Mouse (Mus musculus) hindbrain, embryonic 16.5 days (tissue): Measurements from ENCODE around the gene Nfatc3. TPM values are rescaled to one million over a fixed set of nuclear protein-coding genes. Genes with fewer than 3 reads are reported as not detected.
A peak's percentile ranks its signal among the peaks of the same experiment; 100 is the strongest.

ENCODE experiments used
- ATAC-seq: fragments of 200-750 bp; cut with Nextera tagmentation; 2 replicates; pipeline ENCODE4 v1.8.0; 2017; ENCODE audit warnings: moderate TSS enrichment, moderate library complexity
- H3K27ac ChIP-seq: fragments of 300-500 bp; sonication (generic); 2 replicates; pipeline ENCODE4 v1.5.1; 2014; ENCODE audit warnings: low read depth, mild to moderate bottlenecking, control low read depth, low read length, moderate library complexity
- H3K27me3 ChIP-seq: fragments of 300-500 bp; sonication (generic); replicated peaks from 2 replicates; pipeline ENCODE4 v1.6.1; 2014; ENCODE audit warnings: low read length; ENCODE audit not compliant: control insufficient read depth, insufficient read depth
- H3K36me3 ChIP-seq: fragments of 300-500 bp; sonication (generic); 2 replicates; pipeline ENCODE4 v1.6.1; 2014; ENCODE audit warnings: mild to moderate bottlenecking, low read length, moderate library complexity, mixed read lengths; ENCODE audit not compliant: control insufficient read depth, insufficient read depth
- H3K4me1 ChIP-seq: fragments of 300-500 bp; sonication (generic); 2 replicates; pipeline ENCODE4 v1.6.1; 2014; ENCODE audit warnings: low read depth, low read length; ENCODE audit not compliant: control insufficient read depth, insufficient read depth
- H3K4me2 ChIP-seq: fragments of 300-500 bp; sonication (generic); 2 replicates; pipeline ENCODE4 v1.6.1; 2014; ENCODE audit warnings: mild to moderate bottlenecking, low read length, control low read depth, moderate library complexity
- H3K4me3 ChIP-seq: fragments of 300-500 bp; sonication (generic); 2 replicates; pipeline ENCODE4 v1.5.1; 2014; ENCODE audit warnings: mild to moderate bottlenecking, low read length, control low read depth, moderate library complexity
- H3K9ac ChIP-seq: fragments of 300-500 bp; sonication (generic); 2 replicates; pipeline ENCODE4 v1.6.1; 2014; ENCODE audit warnings: low read depth, mild to moderate bottlenecking, control low read depth, low read length, moderate library complexity
- H3K9me3 ChIP-seq: fragments of 300-500 bp; sonication (generic); 2 replicates; pipeline ENCODE4 v1.6.1; 2014; ENCODE audit warnings: mild to moderate bottlenecking, low read length, moderate library complexity; ENCODE audit not compliant: control insufficient read depth
- WGBS: fragments of 180-500 bp; shearing (Covaris S2); extraction: QIAGEN DNeasy Blood & Tissue Kit; methylation state at CpG from one replicate; pipeline ENCODE4 v1.1.7; 2014; 5-methylcytosine and 5-hydroxymethylcytosine counted together
- polyA plus RNA-seq: library from polyadenylated mRNA; unstranded; fragments of >200 nt; fragmentation: Nextera tagmentation; extraction: Ambion mirVana; gene quantifications from 2 replicates; pipeline ENCODE4 v1.2.1, GENCODE M21; 2015

The Nfatc3 gene
- polyA plus RNA-seq, 1 experiment from 2014 or later, result 2.6 TPM

DNA sequence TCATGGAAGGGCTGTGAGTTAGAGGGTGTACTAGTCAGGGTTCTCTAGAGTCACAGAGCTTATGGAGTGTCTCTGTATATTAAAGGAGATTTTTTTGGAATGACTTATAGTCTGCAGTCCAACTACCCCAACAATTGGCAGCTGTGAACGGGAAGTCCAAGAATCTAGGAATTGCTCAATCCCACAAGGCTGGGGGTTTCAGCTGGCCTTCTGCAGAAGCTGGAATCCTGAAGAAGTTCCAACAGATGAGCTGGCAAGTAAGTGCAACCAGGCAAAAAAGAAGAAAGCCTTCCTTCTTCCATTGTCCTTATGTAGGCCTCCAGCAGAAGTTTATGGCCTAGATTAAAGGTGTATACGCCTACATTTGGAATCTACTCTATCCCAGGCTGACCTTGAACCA, 86.7 kb downstream of the Nfatc3 start:
- Histone ChIP-seq H3K9ac (no peak overlapping the region), H3K27me3 (no peaks in the 10 kb centered on the region), H3K27ac (no peak overlapping the region), H3K4me3 (no peak overlapping the region), H3K9me3 (no peaks in the 10 kb centered on the region), H3K4me2 (no peak overlapping the region), H3K36me3 (no peaks in the 10 kb centered on the region), H3K4me1 (no peaks in the 10 kb centered on the region)
- no peak for ATAC-seq
- WGBS, result 83% methylated on average over 2 of the region's 2 CpGs

GRCm38 (mm10) chr8:106146014-106146413, 87.4 kb downstream of the Nfatc3 start:
- ATAC-seq, result no peak
- no peaks in the 10 kb centered on the region for H3K9me3 ChIP-seq
- H3K4me3 ChIP-seq, result no peak overlapping the region
- no peak overlapping the region for H3K27ac ChIP-seq
- H3K36me3 ChIP-seq, result no peaks in the 10 kb centered on the region
- 90% methylated on average over 4 of the region's 4 CpGs for WGBS
- no peak overlapping the region for H3K4me2 ChIP-seq
- H3K9ac ChIP-seq, result no peak overlapping the region
- peaks cover 5% of the 10 kb centered on the region for H3K4me1 ChIP-seq
- H3K27me3 ChIP-seq, result no peaks in the 10 kb centered on the region

GRCm38 (mm10) chr8:106147868-106148565, 89.4 kb downstream of the Nfatc3 start:
- ATAC-seq, result no peak
- Histone ChIP-seq H3K4me3 (no peak overlapping the region), H3K36me3 (no peaks in the 10 kb centered on the region), H3K4me2 (no peak overlapping the region), H3K9me3 (no peaks in the 10 kb centered on the region), H3K4me1 (peaks cover 7% of the 10 kb centered on the region), H3K27ac (no peak overlapping the region), H3K9ac (no peak overlapping the region), H3K27me3 (no peaks in the 10 kb centered on the region)
- 80% methylated on average over 6 of the region's 6 CpGs for WGBS

DNA sequence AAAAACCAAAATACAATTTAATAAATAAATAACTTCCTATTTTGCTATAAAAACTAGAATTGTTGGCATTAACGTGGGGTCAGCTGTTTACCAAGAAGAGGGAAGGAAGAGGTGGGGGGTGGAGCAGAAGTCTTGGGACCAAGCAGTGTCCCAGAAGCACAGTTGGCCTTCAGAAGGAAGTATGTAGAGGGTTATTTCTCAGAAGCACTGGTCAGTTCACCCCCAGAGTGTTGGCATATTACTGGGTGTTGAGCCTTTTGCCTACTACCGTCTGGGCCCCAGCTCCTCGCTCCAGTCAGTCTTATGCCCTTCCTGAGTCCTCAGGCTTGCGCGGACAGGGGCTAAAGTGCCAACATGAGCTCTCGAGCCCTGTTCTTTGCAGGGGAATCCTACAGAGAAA, 90.4 kb downstream of the Nfatc3 start:
- no peaks in the 10 kb centered on the region for H3K36me3 ChIP-seq
- no peak overlapping the region for H3K4me3 ChIP-seq
- peaks cover 7% of the 10 kb centered on the region for H3K4me1 ChIP-seq
- 87% methylated on average over 6 of the region's 6 CpGs for WGBS
- H3K27ac ChIP-seq, result no peak overlapping the region
- no peaks in the 10 kb centered on the region for H3K27me3 ChIP-seq
- no peak overlapping the region for H3K4me2 ChIP-seq
- no peak overlapping the region for H3K9ac ChIP-seq
- H3K9me3 ChIP-seq, result no peaks in the 10 kb centered on the region
- ATAC-seq, result no peak

- H3K9ac ChIP-seq, result peak within 1 kb of the TSS; percentile 87
- no peaks in the 10 kb centered on the region for H3K9me3 ChIP-seq
- H3K4me3 ChIP-seq, result peak within 1 kb of the TSS; percentile 78
- 2% methylated on average over 38 of the region's 38 CpGs for WGBS
- H3K36me3 ChIP-seq, result no peaks in the 10 kb centered on the region
- no peaks in the 10 kb centered on the region for H3K27me3 ChIP-seq
- peak within 1 kb of the TSS; percentile 72 for H3K4me2 ChIP-seq
- peaks cover 7% of the 10 kb centered on the region for H3K4me1 ChIP-seq
- H3K27ac ChIP-seq, result peak within 1 kb of the TSS; percentile 61; the same call in 1 of the 2 replicates
- ATAC-seq, result peak; percentile 99
Observed at GRCm38 (mm10) chr8:106149801-106150652, 91.4 kb downstream of the Nfatc3 start, which contains the start of gene Pla2g15. Gene Pla2g15 (plus strand): TSS chr8:106150399.

- Histone ChIP-seq H3K9ac (peak overlapping the region; percentile 87), H3K4me3 (peak overlapping the region; percentile 78), H3K27ac (peak overlapping the region; percentile 61; the same call in 1 of the 2 replicates), H3K4me1 (peaks cover 7% of the 10 kb centered on the region), H3K27me3 (no peaks in the 10 kb centered on the region), H3K36me3 (no peaks in the 10 kb centered on the region), H3K4me2 (peak overlapping the region; percentile 72), H3K9me3 (no peaks in the 10 kb centered on the region)
- ATAC-seq, result no peak
- 21% methylated on average over 8 of the region's 8 CpGs for WGBS
Observed at GRCm38 (mm10) chr8:106150653-106151000, 92.0 kb downstream of the Nfatc3 start.

DNA sequence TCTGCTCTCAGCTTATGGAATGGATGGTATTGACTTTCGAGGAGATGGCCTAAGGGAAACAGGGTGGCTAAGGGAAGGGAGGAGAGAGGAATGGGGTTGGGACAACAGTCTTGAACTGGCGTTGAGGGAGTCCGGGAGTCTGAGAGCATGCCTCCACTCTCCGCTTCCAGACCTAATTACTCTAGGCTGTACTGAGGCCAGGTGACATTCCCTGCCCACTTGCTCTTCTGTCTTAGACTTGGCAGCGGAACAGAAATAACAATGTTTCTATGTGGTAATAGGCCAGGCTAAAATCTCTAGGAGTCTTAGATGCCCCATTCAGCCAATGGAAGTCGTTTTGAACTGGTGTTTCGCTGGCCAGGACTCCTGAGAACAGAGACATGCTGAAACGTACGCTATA, 92.4 kb downstream of the Nfatc3 start:
- Histone ChIP-seq H3K9ac (peak overlapping the region; percentile 87), H3K27me3 (no peaks in the 10 kb centered on the region), H3K4me1 (peaks cover 7% of the 10 kb centered on the region), H3K4me3 (peak overlapping the region; percentile 78), H3K36me3 (no peaks in the 10 kb centered on the region), H3K4me2 (peak overlapping the region; percentile 72), H3K27ac (no peak overlapping the region), H3K9me3 (no peaks in the 10 kb centered on the region)
- ATAC-seq, result no peak
- WGBS, result 73% methylated on average over 9 of the region's 9 CpGs

- WGBS, result 85% methylated on average over 4 of the region's 4 CpGs
- Histone ChIP-seq H3K27me3 (no peaks in the 10 kb centered on the region), H3K36me3 (no peaks in the 10 kb centered on the region), H3K4me1 (peaks cover 7% of the 10 kb centered on the region), H3K4me2 (no peak overlapping the region), H3K27ac (no peak overlapping the region), H3K9ac (no peak overlapping the region), H3K4me3 (no peak overlapping the region), H3K9me3 (no peaks in the 10 kb centered on the region)
- ATAC-seq, result no peak
Observed at GRCm38 (mm10) chr8:106152876-106153275, 94.2 kb downstream of the Nfatc3 start.

DNA sequence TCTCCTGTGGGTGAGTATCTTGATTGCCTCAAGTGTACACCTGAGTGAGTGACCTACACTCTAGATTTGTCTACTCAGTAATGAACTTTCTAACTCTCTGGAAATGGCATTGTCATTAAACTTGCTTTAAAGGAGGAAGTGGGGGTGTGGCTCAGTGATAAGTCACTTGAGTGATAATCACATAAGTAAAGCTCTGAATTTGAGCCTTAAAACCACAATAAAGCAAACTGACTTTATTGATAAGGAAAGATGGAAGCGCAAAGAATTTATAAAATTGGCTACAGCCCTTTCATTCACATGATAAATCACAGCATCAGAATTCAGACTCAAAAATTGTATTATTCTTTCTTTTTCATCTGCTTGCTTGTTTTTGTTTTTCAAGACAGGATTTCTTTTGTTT, 98.8 kb downstream of the Nfatc3 start:
- Histone ChIP-seq H3K4me1 (no peaks in the 10 kb centered on the region), H3K36me3 (peaks cover 14% of the 10 kb centered on the region), H3K9me3 (no peaks in the 10 kb centered on the region), H3K27me3 (no peaks in the 10 kb centered on the region), H3K4me2 (no peak overlapping the region), H3K9ac (no peak overlapping the region), H3K27ac (no peak overlapping the region), H3K4me3 (no peak overlapping the region)
- 97% methylated on average over 1 of the region's 1 CpGs for WGBS
- ATAC-seq, result no peak
